Comparison of ENCODE assay signal across 14 mouse cellular contexts in genomic region chr15:84444181-84444580, GRCm38 (mm10). TPM values are rescaled to one million over a fixed set of nuclear protein-coding genes. Genes with fewer than 3 reads are reported as not detected.
DNase-seq lines count a peak whose midpoint lies in the region; ATAC-seq and TF ChIP-seq lines count a peak whose summit lies in the region.
"Had no signal": no experiment of that assay in that cellular context is flagged by ENCODE, and none has a peak within 500 bp of the region (broad histone marks: within the 10 kb centered on the region; RNA-seq: fewer than 3 reads in every experiment).

No protein-coding gene starts in this region.

- no peaks in the 10 kb centered on the region for H3K4me1 ChIP-seq in lung, adult 2 months (ENCODE audit: control insufficient read depth, insufficient read depth, low read length)
- peaks cover 73% of the 10 kb centered on the region for H3K4me1 ChIP-seq in hindbrain, embryonic 13.5 days (replicated peaks)
- H3K4me1 ChIP-seq in olfactory bulb, adult 2 months (ENCODE audit: control insufficient read depth, insufficient read depth, low read length): peaks cover 69% of the 10 kb centered on the region
- H3K4me1 ChIP-seq in heart, embryonic 11.5 days (ENCODE audit: control insufficient read depth, insufficient read depth, low read length): peaks cover 4% of the 10 kb centered on the region; the same call in 1 of the 2 replicates

- no peak for ATAC-seq in hindbrain, embryonic 13.5 days (ENCODE audit: low FRiP score)
- no peak for ATAC-seq in heart, embryonic 11.5 days (replicated peaks; ENCODE audit: insufficient number of reproducible peaks, low FRiP score, low TSS enrichment)

- peak; percentile 41 for DNase-seq in lung, postnatal 10 days
- no peak for DNase-seq in lung, adult 2 months
- DNase-seq in kidney, postnatal 4 days: peak; percentile 42 to 72
- no peak for DNase-seq in urinary bladder, adult 18-20 months (ENCODE audit: low spot score in 2 of 2)
- DNase-seq in thymus, postnatal 14 days: no peak
- DNase-seq: adrenal gland, postnatal 36 days; cerebellum, postnatal 36 days; heart, postnatal 36 days; spleen, adult 18-20 months had no signal

- H3K4me2 ChIP-seq in hindbrain, embryonic 13.5 days: peak overlapping the region; percentile 80
- no peak overlapping the region for H3K4me2 ChIP-seq in heart, embryonic 11.5 days
- H3K4me2 ChIP-seq: lung, embryonic 15.5 days had no signal

- no peaks in the 10 kb centered on the region for H3K36me3 ChIP-seq in hindbrain, embryonic 13.5 days
- no peaks in the 10 kb centered on the region for H3K36me3 ChIP-seq in heart, embryonic 11.5 days (ENCODE audit: control insufficient read depth, insufficient read depth, low read length)
- H3K36me3 ChIP-seq: G1E; lung, embryonic 15.5 days had no signal

- no peaks in the 10 kb centered on the region for H3K9me3 ChIP-seq in hindbrain, embryonic 13.5 days
- no peaks in the 10 kb centered on the region for H3K9me3 ChIP-seq in heart, embryonic 11.5 days (replicated peaks; ENCODE audit: control insufficient read depth, low read length)
- H3K9me3 ChIP-seq: lung, embryonic 15.5 days had no signal

- no peak for TF ChIP-seq CTCF in lung, adult 2 months (IDR thresholded peaks at IDR 0.05; ENCODE audit: insufficient read depth, low read length)
- TF ChIP-seq CTCF in olfactory bulb, adult 2 months (IDR thresholded peaks at IDR 0.05; ENCODE audit: insufficient read depth, low read depth, low read length): no peak

- TF ChIP-seq POLR2A in lung, adult 2 months (IDR thresholded peaks at IDR 0.05; ENCODE audit: borderline replicate concordance, extremely low read depth, low read depth, low read length): no peak
- TF ChIP-seq POLR2A in olfactory bulb, adult 2 months (IDR thresholded peaks at IDR 0.05; ENCODE audit: insufficient read depth, low read depth, low read length): no peak

- peak overlapping the region; percentile 49 for H3K27ac ChIP-seq in hindbrain, embryonic 13.5 days
- H3K27ac ChIP-seq in olfactory bulb, adult 2 months (ENCODE audit: insufficient read depth, low read depth, low read length): 0 out of 2 replicates have a peak overlapping the region, but pooled peaks have one; percentile 21
- no peak overlapping the region for H3K27ac ChIP-seq in heart, embryonic 11.5 days (ENCODE audit: low read depth, low read length)
- H3K27ac ChIP-seq: lung, embryonic 15.5 days had no signal

- peaks cover 63% of the 10 kb centered on the region for H3K27me3 ChIP-seq in hindbrain, embryonic 13.5 days
- peaks cover 82% of the 10 kb centered on the region for H3K27me3 ChIP-seq in heart, embryonic 11.5 days (ENCODE audit: control insufficient read depth, insufficient read depth, low read length)

- H3K9ac ChIP-seq in hindbrain, embryonic 13.5 days: peak overlapping the region; percentile 83
- H3K9ac ChIP-seq in heart, embryonic 11.5 days (ENCODE audit: low read depth, low read length): no peak overlapping the region
- H3K9ac ChIP-seq: lung, embryonic 15.5 days had no signal

- no peak overlapping the region for H3K4me3 ChIP-seq in lung, adult 2 months (replicated peaks; ENCODE audit: extremely low read depth, low read depth, low read length)
- H3K4me3 ChIP-seq in hindbrain, embryonic 13.5 days: peak overlapping the region; percentile 60
- peak overlapping the region; percentile 31 for H3K4me3 ChIP-seq in olfactory bulb, adult 2 months (ENCODE audit: insufficient read depth, low read depth, low read length)
- no peak overlapping the region for H3K4me3 ChIP-seq in heart, embryonic 11.5 days (ENCODE audit: low read depth, low read length)
- H3K4me3 ChIP-seq: lung, embryonic 15.5 days had no signal

- WGBS in lung, adult 2 months: 46% methylated on average over 7 of the region's 7 CpGs
- 29% methylated on average over 7 of the region's 7 CpGs for WGBS in hindbrain, embryonic 13.5 days
- 61% methylated on average over 7 of the region's 7 CpGs for WGBS in olfactory bulb, adult 2 months
- WGBS in heart, embryonic 11.5 days (ENCODE audit: insufficient replicate concordance): 27% methylated on average over 7 of the region's 7 CpGs

RNA-seq across cellular contexts. Expression of gene Shisal1, which starts 2.7 kb away (rescaled TPM):
- polyA plus RNA-seq in lung, adult 2 months (2012; rRNA removed): 6.2 and 9.4 TPM in 2 replicates
- 9.5 and 10.9 TPM in 2 replicates for polyA plus RNA-seq in hindbrain, embryonic 13.5 days (2015; fragmentation: Nextera tagmentation; extraction: Ambion mirVana)
- polyA plus RNA-seq in olfactory bulb, adult 2 months (2012; ENCODE audit: insufficient read depth, insufficient read length, low replicate concordance, missing spikeins): not detected in 2 replicates
- 0.34 and 0.66 TPM in 2 replicates for polyA plus RNA-seq in heart, embryonic 11.5 days (2014; fragmentation: Nextera tagmentation; extraction: Ambion mirVana)
- polyA plus RNA-seq: G1E had no signal

Comparison
In these comparisons a context has a peak if more than half of its experiments do, and no peak if none do; other contexts are left out.
1. DNase-seq: peak in lung, postnatal 10 days (single experiment) and kidney, postnatal 4 days (2 of 2); none in lung, adult 2 months (single experiment), urinary bladder, adult 18-20 months (0 of 2) and thymus, postnatal 14 days (single experiment).
2. H3K4me3 ChIP-seq: peak in hindbrain, embryonic 13.5 days (single experiment) and olfactory bulb, adult 2 months (single experiment); none in lung, adult 2 months (single experiment) and heart, embryonic 11.5 days (single experiment).